Mouse (Mus musculus) cerebellum, postnatal 14 days (tissue): ENCODE results near the gene Hus1b.

Experiments
- DNase-seq, 2 experiments: peaks; one replicate each; pipeline ENCODE4 v3.0.0; 2021; ENCODE audit warnings: mixed read lengths in 2 of 2

Gene Hus1b

GRCm38 (mm10) chr13:30947129-30947528 is 430 bp downstream of the Hus1b start:
- no peak for DNase-seq

- DNase-seq: no peak
These were observed 1.8 kb downstream of the Hus1b start for GRCm38 (mm10) chr13:30945788-30946187.

GRCm38 (mm10) chr13:30932972-30933371 is 14.6 kb downstream of the Hus1b start:
- no peak for DNase-seq

GRCm38 (mm10) chr13:30931613-30932012 is 15.9 kb downstream of the Hus1b start:
- DNase-seq: no peak

GRCm38 (mm10) chr13:30929119-30929518 is 18.4 kb downstream of the Hus1b start:
- DNase-seq: no peak

GRCm38 (mm10) chr13:30924269-30924668 is 23.3 kb downstream of the Hus1b start:
- no peak for DNase-seq

- no peak for DNase-seq
These were observed 25.6 kb downstream of the Hus1b start for GRCm38 (mm10) chr13:30921914-30922313.

GRCm38 (mm10) chr13:30913757-30914156 is 33.8 kb downstream of the Hus1b start:
- DNase-seq: no peak

GRCm38 (mm10) chr13:30913028-30913427 is 34.5 kb downstream of the Hus1b start:
- peak in 1 of 2 experiments; percentile 9 for DNase-seq

- no peak for DNase-seq
These were observed 35.5 kb downstream of the Hus1b start for GRCm38 (mm10) chr13:30911931-30912625.

GRCm38 (mm10) chr13:30910889-30911288 is 36.7 kb downstream of the Hus1b start:
- no peak for DNase-seq

- DNase-seq: no peak
These were observed 45.3 kb downstream of the Hus1b start for GRCm38 (mm10) chr13:30902286-30902685.

- DNase-seq: peak in 1 of 2 experiments; percentile 19
These were observed 46.0 kb downstream of the Hus1b start for GRCm38 (mm10) chr13:30901387-30902041.
